Mouse (Mus musculus) neural tube, embryonic 12.5 days (tissue): ENCODE measurements around the gene Klhl21. TPM values are rescaled to one million over a fixed set of nuclear protein-coding genes. Genes with fewer than 3 reads are reported as not detected.
A peak's percentile ranks its signal among the peaks of the same experiment; 100 is the strongest.

Source experiments
- ATAC-seq: fragments of 200-750 bp; cut with Nextera tagmentation; 2 replicates; pipeline ENCODE4 v1.8.0; 2017; ENCODE audit warnings: low read depth, mild to moderate bottlenecking, moderate TSS enrichment, moderate library complexity; ENCODE audit not compliant: low FRiP score
- H3K27ac ChIP-seq: fragments of 300-500 bp; sonication (generic); 2 replicates; pipeline ENCODE4 v1.5.1; 2016
- H3K27me3 ChIP-seq: fragments of 300-500 bp; sonication (generic); replicated peaks from 2 replicates; pipeline ENCODE4 v1.6.1; 2016; ENCODE audit warnings: mild to moderate bottlenecking
- H3K36me3 ChIP-seq: fragments of 300-500 bp; sonication (generic); 2 replicates; pipeline ENCODE4 v1.6.1; 2016; ENCODE audit warnings: mild to moderate bottlenecking
- H3K4me1 ChIP-seq: fragments of 300-500 bp; sonication (generic); 2 replicates; pipeline ENCODE4 v1.6.1; 2016
- H3K4me2 ChIP-seq: fragments of 300-500 bp; sonication (generic); replicated peaks from 2 replicates; pipeline ENCODE4 v1.6.1; 2016; ENCODE audit warnings: mild to moderate bottlenecking
- H3K4me3 ChIP-seq: fragments of 300-500 bp; sonication (generic); 2 replicates; pipeline ENCODE4 v1.5.1; 2016
- H3K9ac ChIP-seq: fragments of 300-500 bp; sonication (generic); 2 replicates; pipeline ENCODE4 v1.6.1; 2016; ENCODE audit warnings: mild to moderate bottlenecking
- H3K9me3 ChIP-seq: fragments of 300-500 bp; sonication (generic); 2 replicates; pipeline ENCODE4 v1.6.1; 2016; ENCODE audit warnings: mild to moderate bottlenecking
- WGBS: fragments of 180-500 bp; shearing (Covaris S2); methylation state at CpG from one replicate; pipeline ENCODE4 v1.1.7; 2016; 5-methylcytosine and 5-hydroxymethylcytosine counted together
- polyA plus RNA-seq: library from polyadenylated mRNA; unstranded; fragments of >200 nt; fragmentation: Nextera tagmentation; extraction: Ambion mirVana; gene quantifications from 2 replicates; pipeline ENCODE4 v1.2.1, GENCODE M21; 2016

Klhl21 gene
- polyA plus RNA-seq, 1 experiment from 2014 or later, result 7.2 TPM

DNA sequence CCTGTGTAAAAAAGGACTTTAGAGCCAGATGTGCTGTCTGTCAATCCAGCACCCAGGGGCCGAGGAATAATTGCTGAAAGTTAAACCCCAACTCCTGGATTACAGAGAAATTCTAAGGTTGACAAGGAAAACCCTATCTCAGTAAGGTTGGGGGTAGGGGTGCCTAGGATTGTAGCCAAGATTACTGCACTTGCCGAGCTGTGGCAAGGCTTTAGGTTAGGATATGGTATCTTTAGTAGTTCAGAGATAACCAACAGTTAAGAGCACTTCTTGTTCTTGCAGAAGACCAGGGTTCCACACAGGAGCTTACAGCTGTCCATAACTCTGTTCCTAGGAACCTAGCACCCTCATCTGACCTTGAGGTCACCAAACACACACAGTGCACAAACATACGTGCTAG is 10.9 kb upstream of the Klhl21 start:
- Histone ChIP-seq H3K36me3 (no peaks in the 10 kb centered on the region), H3K4me1 (peaks cover 21% of the 10 kb centered on the region), H3K9me3 (no peaks in the 10 kb centered on the region), H3K4me3 (no peak overlapping the region), H3K9ac (no peak overlapping the region), H3K27ac (no peak overlapping the region), H3K4me2 (peak overlapping the region; percentile 91), H3K27me3 (no peaks in the 10 kb centered on the region)
- no peak for ATAC-seq
- 80% methylated on average over 3 of the region's 3 CpGs for WGBS

DNA sequence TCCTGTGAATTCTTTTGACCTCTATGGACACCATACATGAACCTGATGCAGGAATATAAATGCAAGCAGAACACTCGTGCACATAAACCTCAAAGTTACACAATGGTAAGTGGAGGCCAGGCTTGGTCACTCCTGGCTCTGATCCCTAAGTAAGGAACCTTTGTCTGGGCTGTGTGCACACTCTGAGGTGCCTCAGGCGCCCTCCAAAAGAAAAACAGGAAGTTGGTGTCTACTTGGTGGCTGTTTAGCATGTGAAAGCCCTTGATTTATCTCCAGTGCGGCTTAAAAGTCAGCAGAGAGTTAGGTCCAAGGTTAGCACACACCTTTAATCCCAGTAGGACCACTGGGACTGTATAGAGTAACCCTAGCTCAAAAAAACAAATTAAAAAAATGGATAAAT is 9.1 kb upstream of the Klhl21 start:
- Histone ChIP-seq H3K27ac (no peak overlapping the region), H3K4me2 (no peak overlapping the region), H3K4me1 (peaks cover 7% of the 10 kb centered on the region), H3K36me3 (no peaks in the 10 kb centered on the region), H3K27me3 (no peaks in the 10 kb centered on the region), H3K9me3 (no peaks in the 10 kb centered on the region), H3K4me3 (no peak overlapping the region), H3K9ac (no peak overlapping the region)
- 67% methylated on average over 3 of the region's 3 CpGs for WGBS
- ATAC-seq, result no peak

GRCm38 (mm10) chr4:152000906-152001305 is 7.7 kb upstream of the Klhl21 start:
- Histone ChIP-seq H3K4me2 (no peak overlapping the region), H3K27me3 (no peaks in the 10 kb centered on the region), H3K27ac (no peak overlapping the region), H3K4me3 (no peak overlapping the region), H3K4me1 (peaks cover 7% of the 10 kb centered on the region), H3K9me3 (no peaks in the 10 kb centered on the region), H3K9ac (no peak overlapping the region), H3K36me3 (no peaks in the 10 kb centered on the region)
- 53% methylated on average over 4 of the region's 4 CpGs for WGBS
- no peak for ATAC-seq

DNA sequence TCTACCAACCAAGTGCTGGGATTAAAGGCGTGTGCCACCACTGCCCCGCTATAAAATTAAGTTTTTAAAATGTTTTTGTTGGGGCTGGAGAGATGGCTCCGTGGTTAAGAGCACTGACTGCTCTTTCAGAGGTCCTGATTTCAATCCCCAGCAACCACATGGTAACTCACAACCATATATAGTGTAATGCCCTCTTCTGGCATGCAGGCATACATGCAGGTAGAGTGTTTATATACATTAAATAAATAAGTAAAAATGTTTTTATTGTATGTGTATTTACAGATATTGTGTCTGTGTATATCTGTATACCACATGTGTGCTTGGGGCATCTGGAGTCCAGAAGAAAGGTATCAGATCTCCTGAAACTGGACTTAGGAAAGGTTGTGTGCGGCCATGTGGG is 7.3 kb upstream of the Klhl21 start:
- H3K4me1 ChIP-seq, result peaks cover 7% of the 10 kb centered on the region
- no peak overlapping the region for H3K4me2 ChIP-seq
- peaks cover under 1% of the 10 kb centered on the region; the same call in 1 of the 2 replicates for H3K27me3 ChIP-seq
- no peak overlapping the region for H3K9ac ChIP-seq
- no peak overlapping the region for H3K4me3 ChIP-seq
- no peak overlapping the region for H3K27ac ChIP-seq
- ATAC-seq, result no peak
- no peaks in the 10 kb centered on the region for H3K9me3 ChIP-seq
- WGBS, result 71% methylated on average over 4 of the region's 4 CpGs
- no peaks in the 10 kb centered on the region for H3K36me3 ChIP-seq

- Histone ChIP-seq H3K27ac (no peak overlapping the region), H3K9ac (no peak overlapping the region), H3K27me3 (peaks cover 8% of the 10 kb centered on the region), H3K4me3 (no peak overlapping the region), H3K36me3 (no peaks in the 10 kb centered on the region), H3K4me1 (peaks cover 7% of the 10 kb centered on the region), H3K9me3 (no peaks in the 10 kb centered on the region), H3K4me2 (no peak overlapping the region)
- whole genome bisulfite sequencing, result 88% methylated on average over 3 of the region's 3 CpGs
- no peak for ATAC-seq
These were observed 6.5 kb upstream of the Klhl21 start for GRCm38 (mm10) chr4:152002063-152002462.

GRCm38 (mm10) chr4:152006137-152006536 is 2.5 kb upstream of the Klhl21 start:
- Histone ChIP-seq H3K36me3 (no peaks in the 10 kb centered on the region), H3K4me2 (no peak overlapping the region), H3K4me3 (no peak overlapping the region), H3K9ac (no peak overlapping the region), H3K9me3 (no peaks in the 10 kb centered on the region), H3K27me3 (peaks cover 43% of the 10 kb centered on the region), H3K27ac (no peak overlapping the region), H3K4me1 (peaks cover 39% of the 10 kb centered on the region)
- 79% methylated on average over 6 of the region's 6 CpGs for WGBS
- no peak for ATAC-seq

GRCm38 (mm10) chr4:152006812-152007211 is 1.8 kb upstream of the Klhl21 start:
- Histone ChIP-seq H3K36me3 (no peaks in the 10 kb centered on the region), H3K9ac (no peak overlapping the region), H3K27me3 (peaks cover 45% of the 10 kb centered on the region), H3K4me2 (no peak overlapping the region), H3K27ac (no peak overlapping the region), H3K9me3 (no peaks in the 10 kb centered on the region), H3K4me3 (no peak overlapping the region), H3K4me1 (peaks cover 40% of the 10 kb centered on the region)
- no peak for ATAC-seq
- WGBS, result 22% methylated on average over 3 of the region's 3 CpGs

- H3K4me3 ChIP-seq, result peak overlapping the region; percentile 72; the same call in 1 of the 2 replicates
- peaks cover 45% of the 10 kb centered on the region for H3K27me3 ChIP-seq
- H3K4me1 ChIP-seq, result peaks cover 40% of the 10 kb centered on the region
- no peak overlapping the region for H3K27ac ChIP-seq
- no peaks in the 10 kb centered on the region for H3K9me3 ChIP-seq
- peak overlapping the region; percentile 100 for H3K4me2 ChIP-seq
- no peak for ATAC-seq
- H3K36me3 ChIP-seq, result 0 out of 2 replicates have a peak, but pooled peaks cover 1% of the 10 kb centered on the region
- WGBS, result 5% methylated on average over 8 of the region's 8 CpGs
- no peak overlapping the region for H3K9ac ChIP-seq
These were observed 989 bp upstream of the Klhl21 start for GRCm38 (mm10) chr4:152007481-152008147.

- H3K36me3 ChIP-seq, result 0 out of 2 replicates have a peak, but pooled peaks cover 3% of the 10 kb centered on the region
- no peak overlapping the region for H3K9ac ChIP-seq
- H3K4me1 ChIP-seq, result peaks cover 40% of the 10 kb centered on the region
- no peak overlapping the region for H3K27ac ChIP-seq
- peak overlapping the region; percentile 100 for H3K4me2 ChIP-seq
- H3K4me3 ChIP-seq, result peak overlapping the region; percentile 72
- H3K27me3 ChIP-seq, result peaks cover 45% of the 10 kb centered on the region
- no peak for ATAC-seq
- 0% methylated on average over 14 of the region's 14 CpGs for WGBS
- H3K9me3 ChIP-seq, result no peaks in the 10 kb centered on the region
These were observed 479 bp upstream of the Klhl21 start for GRCm38 (mm10) chr4:152008148-152008500.

DNA sequence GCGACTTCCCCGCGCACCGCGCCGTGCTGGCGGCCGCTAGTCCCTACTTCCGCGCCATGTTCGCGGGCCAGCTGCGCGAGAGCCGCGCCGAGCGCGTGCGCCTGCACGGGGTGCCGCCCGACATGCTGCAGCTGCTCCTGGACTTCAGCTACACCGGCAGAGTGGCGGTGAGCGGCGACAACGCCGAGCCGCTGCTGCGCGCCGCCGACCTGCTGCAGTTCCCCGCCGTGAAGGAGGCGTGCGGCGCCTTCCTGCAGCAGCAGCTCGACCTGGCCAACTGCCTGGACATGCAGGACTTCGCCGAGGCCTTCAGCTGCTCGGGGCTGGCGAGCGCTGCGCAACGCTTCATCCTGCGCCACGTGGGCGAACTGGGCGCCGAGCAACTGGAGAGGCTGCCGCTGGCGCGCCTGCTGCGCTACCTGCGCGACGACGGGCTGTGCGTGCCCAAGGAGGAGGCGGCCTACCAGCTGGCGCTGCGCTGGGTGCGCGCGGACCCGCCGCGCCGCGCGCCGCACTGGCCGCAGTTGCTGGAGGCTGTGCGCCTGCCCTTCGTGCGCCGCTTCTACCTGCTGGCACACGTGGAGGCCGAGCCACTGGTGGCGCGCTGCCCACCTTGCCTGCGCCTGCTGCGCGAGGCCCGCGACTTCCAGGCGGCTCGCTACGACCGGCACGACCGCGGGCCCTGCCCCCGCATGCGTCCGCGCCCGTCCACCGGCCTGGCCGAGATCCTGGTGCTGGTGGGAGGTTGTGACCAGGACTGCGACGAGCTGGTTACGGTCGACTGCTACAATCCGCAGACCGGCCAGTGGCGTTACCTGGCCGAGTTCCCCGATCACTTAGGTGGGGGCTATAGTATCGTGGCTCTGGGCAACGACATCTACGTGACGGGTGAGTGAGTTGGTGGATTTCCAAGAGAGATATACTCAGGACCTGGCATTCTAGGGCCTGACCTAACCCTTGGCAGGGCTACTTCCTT is 761 bp downstream of the Klhl21 start:
- WGBS, result under 1% methylated on average over 115 of the region's 115 CpGs
- Histone ChIP-seq H3K9me3 (no peaks in the 10 kb centered on the region), H3K4me3 (peak overlapping the region; percentile 72), H3K9ac (peak overlapping the region; percentile 57), H3K27ac (0 out of 2 replicates have a peak overlapping the region, but pooled peaks have one; percentile 16), H3K4me2 (peak overlapping the region; percentile 100), H3K36me3 (0 out of 2 replicates have a peak, but pooled peaks cover 3% of the 10 kb centered on the region), H3K27me3 (peaks cover 45% of the 10 kb centered on the region), H3K4me1 (peaks cover 40% of the 10 kb centered on the region)
- peak; percentile 61 for ATAC-seq

DNA sequence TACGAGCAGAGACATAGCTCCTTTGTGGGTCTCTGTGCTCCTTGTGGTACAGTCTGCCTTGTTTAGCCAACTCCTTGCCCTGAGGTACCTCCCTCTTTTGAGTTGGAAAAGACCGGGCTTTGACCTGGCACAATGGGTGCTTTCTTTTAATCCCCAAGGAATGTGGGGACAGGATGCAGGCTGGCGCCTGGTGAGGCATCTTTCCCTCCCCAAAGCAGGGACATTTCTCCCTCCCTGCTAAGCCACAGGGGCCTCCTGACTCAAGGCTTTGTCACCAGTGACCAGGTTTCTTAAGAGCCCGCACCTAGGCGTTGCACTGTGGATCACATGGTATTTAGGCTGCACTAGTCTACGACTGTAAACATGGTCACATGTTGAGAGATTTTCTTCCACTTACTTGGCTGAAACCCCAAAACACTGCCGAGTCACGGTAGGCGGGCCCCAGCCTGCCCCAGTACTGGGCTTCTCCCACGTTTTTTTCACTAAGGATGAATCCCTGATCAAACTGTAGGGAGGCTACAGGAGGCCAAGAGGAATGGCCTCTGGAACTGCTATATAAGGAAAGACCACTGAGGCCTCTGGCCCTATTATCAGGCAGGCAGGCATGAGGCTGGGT is 1.6 kb downstream of the Klhl21 start:
- Histone ChIP-seq H3K9ac (no peak overlapping the region), H3K36me3 (0 out of 2 replicates have a peak, but pooled peaks cover 3% of the 10 kb centered on the region), H3K4me2 (peak overlapping the region; percentile 100), H3K27ac (no peak overlapping the region), H3K4me1 (peaks cover 40% of the 10 kb centered on the region), H3K4me3 (peak overlapping the region; percentile 72), H3K9me3 (no peaks in the 10 kb centered on the region), H3K27me3 (peaks cover 45% of the 10 kb centered on the region)
- 4% methylated on average over 10 of the region's 10 CpGs for WGBS
- no peak for ATAC-seq

DNA sequence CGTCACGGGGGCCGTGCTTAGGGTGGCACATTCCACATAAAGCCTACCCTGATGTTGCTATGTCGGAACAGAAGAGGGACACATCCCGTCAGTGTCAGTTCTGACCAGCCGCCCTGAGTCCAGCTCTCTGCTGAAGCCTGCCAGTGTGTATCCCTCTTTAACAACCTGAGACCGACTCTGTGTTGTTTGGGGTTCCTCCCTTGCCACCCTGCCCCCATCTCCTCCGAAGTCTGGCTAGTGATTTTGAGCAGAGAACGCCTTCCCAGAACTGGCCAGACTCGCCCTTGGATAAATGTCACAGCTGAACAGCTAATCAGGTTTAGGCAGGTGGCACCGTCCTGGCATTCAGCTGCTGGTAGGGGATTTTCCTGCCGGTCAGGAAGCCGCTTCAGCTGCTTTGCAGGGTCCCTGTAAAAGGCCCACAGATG is 2.1 kb downstream of the Klhl21 start:
- Histone ChIP-seq H3K27ac (no peak overlapping the region), H3K9ac (peak overlapping the region; percentile 29; the same call in 1 of the 2 replicates), H3K27me3 (peaks cover 45% of the 10 kb centered on the region), H3K4me1 (peaks cover 40% of the 10 kb centered on the region), H3K4me3 (peak overlapping the region; percentile 72), H3K36me3 (peaks cover 7% of the 10 kb centered on the region; the same call in 1 of the 2 replicates), H3K9me3 (no peaks in the 10 kb centered on the region), H3K4me2 (peak overlapping the region; percentile 100)
- 14% methylated on average over 13 of the region's 13 CpGs for WGBS
- no peak for ATAC-seq
